Mouse (Mus musculus): ENCODE measurements around the gene Zbtb4. TPM values are rescaled to one million over a fixed set of nuclear protein-coding genes. Genes with fewer than 3 reads are reported as not detected.

Gene Zbtb4
- polyA plus RNA-seq, 1 experiment from 2014 or later: 2.4 TPM

- WGBS: 70% methylated on average over 5 of the region's 5 CpGs
Measured at GRCm38 (mm10) chr11:69793429-69793828, 27.7 kb downstream of the Zbtb4 start.

GRCm38 (mm10) chr11:69795168-69795982, 29.7 kb downstream of the Zbtb4 start, which contains the start of gene Chrnb1:
Chrnb1 (minus strand) TSS chr11:69795943.
- H3K9ac ChIP-seq: peak within 1 kb of the TSS; percentile 55

More at GRCm38 (mm10) chr11:69793429-69793828, 27.7 kb downstream of the Zbtb4 start:
- Histone ChIP-seq H3K4me2 (replicated peaks) (no peak overlapping the region), H3K27ac (no peak overlapping the region), H3K4me3 (no peak overlapping the region), H3K9me3 (replicated peaks) (no peaks in the 10 kb centered on the region), H3K36me3 (no peaks in the 10 kb centered on the region), H3K27me3 (peaks cover 44% of the 10 kb centered on the region), H3K9ac (no peak overlapping the region), H3K4me1 (peaks cover 9% of the 10 kb centered on the region)
- ATAC-seq (ENCODE audit: low FRiP score): no peak

GRCm38 (mm10) chr11:69795983-69796435, 30.3 kb downstream of the Zbtb4 start:
- no peaks in the 10 kb centered on the region for H3K36me3 ChIP-seq
- H3K4me2 ChIP-seq (replicated peaks): peak overlapping the region; percentile 74
- H3K4me1 ChIP-seq: peaks cover 30% of the 10 kb centered on the region
- H3K9me3 ChIP-seq (replicated peaks): no peaks in the 10 kb centered on the region
- no peak overlapping the region for H3K27ac ChIP-seq
- H3K4me3 ChIP-seq: peak overlapping the region; percentile 38
- WGBS: 5% methylated on average over 13 of the region's 13 CpGs
- ATAC-seq (ENCODE audit: low FRiP score): no peak
- peak overlapping the region; percentile 55; the same call in 1 of the 2 replicates for H3K9ac ChIP-seq
- peaks cover 44% of the 10 kb centered on the region for H3K27me3 ChIP-seq

More at GRCm38 (mm10) chr11:69795168-69795982, 29.7 kb downstream of the Zbtb4 start, which contains the start of gene Chrnb1:
- Histone ChIP-seq H3K27me3 (peaks cover 44% of the 10 kb centered on the region), H3K4me3 (peak within 1 kb of the TSS; percentile 38), H3K4me1 (peaks cover 26% of the 10 kb centered on the region), H3K36me3 (no peaks in the 10 kb centered on the region), H3K27ac (no peak within 1 kb of the TSS), H3K4me2 (replicated peaks) (peak within 1 kb of the TSS; percentile 74), H3K9me3 (replicated peaks) (no peaks in the 10 kb centered on the region)
- WGBS: 2% methylated on average over 52 of the region's 52 CpGs
- peak; percentile 91 for ATAC-seq (ENCODE audit: low FRiP score)

- Histone ChIP-seq H3K9me3 (replicated peaks) (no peaks in the 10 kb centered on the region), H3K36me3 (no peaks in the 10 kb centered on the region), H3K27ac (no peak overlapping the region), H3K4me1 (peaks cover 48% of the 10 kb centered on the region), H3K27me3 (peaks cover 53% of the 10 kb centered on the region), H3K9ac (no peak overlapping the region), H3K4me3 (no peak overlapping the region), H3K4me2 (replicated peaks) (no peak overlapping the region)
- ATAC-seq (ENCODE audit: low FRiP score): no peak
- 76% methylated on average over 7 of the region's 7 CpGs for WGBS
Measured at GRCm38 (mm10) chr11:69797924-69798323, 32.2 kb downstream of the Zbtb4 start.

GRCm38 (mm10) chr11:69799394-69800137, 33.9 kb downstream of the Zbtb4 start:
- H3K4me1 ChIP-seq: peaks cover 64% of the 10 kb centered on the region
- peak overlapping the region; percentile 53 for H3K4me3 ChIP-seq
- peak overlapping the region; percentile 90 for H3K4me2 ChIP-seq (replicated peaks)
- peak overlapping the region; percentile 73; the same call in 1 of the 2 replicates for H3K9ac ChIP-seq
- 16% methylated on average over 12 of the region's 12 CpGs for WGBS
- no peak for ATAC-seq (ENCODE audit: low FRiP score)
- no peaks in the 10 kb centered on the region for H3K36me3 ChIP-seq
- H3K9me3 ChIP-seq (replicated peaks): no peaks in the 10 kb centered on the region
- H3K27ac ChIP-seq: peak overlapping the region; percentile 93
- peaks cover 57% of the 10 kb centered on the region for H3K27me3 ChIP-seq

- Histone ChIP-seq H3K4me1 (peaks cover 68% of the 10 kb centered on the region), H3K9me3 (replicated peaks) (no peaks in the 10 kb centered on the region), H3K4me2 (replicated peaks) (peak overlapping the region; percentile 90), H3K27ac (peak overlapping the region; percentile 93), H3K4me3 (peak overlapping the region; percentile 53), H3K36me3 (no peaks in the 10 kb centered on the region), H3K27me3 (peaks cover 62% of the 10 kb centered on the region), H3K9ac (peak overlapping the region; percentile 73)
- peak; percentile 51 for ATAC-seq (ENCODE audit: low FRiP score)
- under 1% methylated on average over 11 of the region's 11 CpGs for WGBS
Measured at GRCm38 (mm10) chr11:69800138-69800391, 34.4 kb downstream of the Zbtb4 start.

GRCm38 (mm10) chr11:69800392-69801197, 34.9 kb downstream of the Zbtb4 start:
- Histone ChIP-seq H3K9me3 (replicated peaks) (no peaks in the 10 kb centered on the region), H3K27me3 (peaks cover 66% of the 10 kb centered on the region), H3K27ac (peak overlapping the region; percentile 93), H3K36me3 (no peaks in the 10 kb centered on the region), H3K4me2 (replicated peaks) (peak overlapping the region; percentile 90), H3K4me3 (peak overlapping the region; percentile 53), H3K9ac (peak overlapping the region; percentile 73), H3K4me1 (peaks cover 65% of the 10 kb centered on the region)
- WGBS: under 1% methylated on average over 34 of the region's 36 CpGs
- peak; percentile 74 for ATAC-seq (ENCODE audit: low FRiP score)

- peak within 1 kb of the TSS; percentile 93 for H3K27ac ChIP-seq
Measured at GRCm38 (mm10) chr11:69801379-69801977, 35.8 kb downstream of the Zbtb4 start, which contains the start of gene Fgf11. Fgf11 (minus strand) TSS chr11:69801857.

GRCm38 (mm10) chr11:69802648-69803105, 37.0 kb downstream of the Zbtb4 start:
- Histone ChIP-seq H3K36me3 (no peaks in the 10 kb centered on the region), H3K4me3 (peak overlapping the region; percentile 53), H3K9me3 (replicated peaks) (0 out of 2 replicates have a peak, but pooled peaks cover 3% of the 10 kb centered on the region), H3K4me2 (replicated peaks) (peak overlapping the region; percentile 90), H3K9ac (peak overlapping the region; percentile 73), H3K27ac (peak overlapping the region; percentile 74), H3K27me3 (peaks cover 57% of the 10 kb centered on the region), H3K4me1 (peaks cover 60% of the 10 kb centered on the region)
- peak; percentile 3; the same call in 1 of the 2 replicates for ATAC-seq (ENCODE audit: low FRiP score)
- under 1% methylated on average over 33 of the region's 33 CpGs for WGBS

More at GRCm38 (mm10) chr11:69801379-69801977, 35.8 kb downstream of the Zbtb4 start, which contains the start of gene Fgf11:
- H3K4me1 ChIP-seq: peaks cover 60% of the 10 kb centered on the region
- H3K27me3 ChIP-seq: peaks cover 67% of the 10 kb centered on the region
- no peaks in the 10 kb centered on the region for H3K36me3 ChIP-seq
- WGBS: 1% methylated on average over 33 of the region's 33 CpGs
- H3K4me3 ChIP-seq: peak within 1 kb of the TSS; percentile 53
- ATAC-seq (ENCODE audit: low FRiP score): no peak
- H3K9me3 ChIP-seq (replicated peaks): 0 out of 2 replicates have a peak, but pooled peaks cover 1% of the 10 kb centered on the region
- peak within 1 kb of the TSS; percentile 73 for H3K9ac ChIP-seq
- peak within 1 kb of the TSS; percentile 90 for H3K4me2 ChIP-seq (replicated peaks)

- Histone ChIP-seq H3K27me3 (peaks cover 53% of the 10 kb centered on the region), H3K27ac (peak overlapping the region; percentile 52), H3K36me3 (no peaks in the 10 kb centered on the region), H3K9ac (peak overlapping the region; percentile 58), H3K4me3 (peak overlapping the region; percentile 53), H3K4me1 (peaks cover 60% of the 10 kb centered on the region), H3K9me3 (replicated peaks) (0 out of 2 replicates have a peak, but pooled peaks cover 3% of the 10 kb centered on the region), H3K4me2 (replicated peaks) (peak overlapping the region; percentile 90)
- no peak for ATAC-seq (ENCODE audit: low FRiP score)
- WGBS: 3% methylated on average over 12 of the region's 12 CpGs
Measured at GRCm38 (mm10) chr11:69803328-69803727, 37.6 kb downstream of the Zbtb4 start.

All from hindbrain, embryonic 12.5 days (tissue).